Mouse (Mus musculus) brain, embryonic 14.5 days (tissue): ENCODE measurements at regions not wholly inside any gene's neighbourhood (a gene's known extent, or its start where the extent isn't known, plus 50 kb on each side); places are given as distances from the start of the nearest gene placed in this dataset.

Experiments used
- DNase-seq: peaks from one replicate; pipeline ENCODE4 v3.0.0-alpha.2; 2011; ENCODE audit warnings: low read depth
- CTCF ChIP-seq: fragments of 200-500 bp; IDR thresholded peaks from 2 replicates; pipeline ENCODE4 v1.5.1; 2012; ENCODE audit warnings: inconsistent platforms, mild to moderate bottlenecking, moderate library complexity, borderline replicate concordance; ENCODE audit not compliant: insufficient read depth, insufficient read length; ENCODE audit errors: extremely low read depth
- POLR2A ChIP-seq: fragments of 200-500 bp; IDR thresholded peaks from 2 replicates; pipeline ENCODE4 v1.6.1; 2012; ENCODE audit warnings: mild to moderate bottlenecking, inconsistent platforms, borderline replicate concordance; ENCODE audit not compliant: poor library complexity, insufficient read depth, insufficient read length, severe bottlenecking; ENCODE audit errors: extremely low read depth

GRCm38 (mm10) chr13:80334865-80335655 is 548.1 kb upstream of the Arrdc3 start:
- peak; percentile 47 for DNase-seq
- TF ChIP-seq CTCF: no peak

GRCm38 (mm10) chr13:80346980-80347649 is 536.1 kb upstream of the Arrdc3 start:
- DNase-seq: peak; percentile 86
- no peak for TF ChIP-seq POLR2A
- no peak for TF ChIP-seq CTCF

GRCm38 (mm10) chr13:80365964-80366363 is 517.2 kb upstream of the Arrdc3 start:
- no peak for DNase-seq
- TF ChIP-seq CTCF (no peak), POLR2A (no peak)

GRCm38 (mm10) chr13:80370491-80370890 is 512.7 kb upstream of the Arrdc3 start:
- DNase-seq: no peak
- TF ChIP-seq POLR2A (no peak), CTCF (no peak)

GRCm38 (mm10) chr13:80381280-80381965 is 501.8 kb upstream of the Arrdc3 start:
- TF ChIP-seq CTCF (no peak), POLR2A (no peak)
- peak; percentile 78 for DNase-seq

GRCm38 (mm10) chr13:80381966-80382666 is 501.1 kb upstream of the Arrdc3 start:
- TF ChIP-seq POLR2A: no peak
- TF ChIP-seq CTCF: no peak
- DNase-seq: peak; percentile 71

GRCm38 (mm10) chr13:80408928-80409327 is 474.3 kb upstream of the Arrdc3 start:
- TF ChIP-seq CTCF: no peak
- no peak for TF ChIP-seq POLR2A
- DNase-seq: no peak

- peak; percentile 82 for DNase-seq
- TF ChIP-seq POLR2A (no peak), CTCF (no peak)
These were observed 473.3 kb upstream of the Arrdc3 start for GRCm38 (mm10) chr13:80409790-80410433.

GRCm38 (mm10) chr13:80418480-80419183 is 464.6 kb upstream of the Arrdc3 start:
- DNase-seq: peak; percentile 67
- no peak for TF ChIP-seq CTCF
- no peak for TF ChIP-seq POLR2A

GRCm38 (mm10) chr13:80420341-80420740 is 462.8 kb upstream of the Arrdc3 start:
- no peak for TF ChIP-seq POLR2A
- no peak for TF ChIP-seq CTCF
- no peak for DNase-seq
